Mouse (Mus musculus) embryonic fibroblast, embryonic 13.5 days (primary cell): ENCODE measurements around the gene Fbxl20.

ENCODE experiments used
- CTCF ChIP-seq: IDR thresholded peaks from 2 replicates; pipeline ENCODE4 v1.5.1; 2011; ENCODE audit warnings: mild to moderate bottlenecking, control low read depth, low read length, moderate library complexity, borderline replicate concordance; ENCODE audit not compliant: insufficient read depth
- POLR2A ChIP-seq: IDR thresholded peaks from 2 replicates; pipeline ENCODE4 v1.6.1; 2011; ENCODE audit warnings: low read depth, mild to moderate bottlenecking, control low read depth, low read length, moderate library complexity

DNA sequence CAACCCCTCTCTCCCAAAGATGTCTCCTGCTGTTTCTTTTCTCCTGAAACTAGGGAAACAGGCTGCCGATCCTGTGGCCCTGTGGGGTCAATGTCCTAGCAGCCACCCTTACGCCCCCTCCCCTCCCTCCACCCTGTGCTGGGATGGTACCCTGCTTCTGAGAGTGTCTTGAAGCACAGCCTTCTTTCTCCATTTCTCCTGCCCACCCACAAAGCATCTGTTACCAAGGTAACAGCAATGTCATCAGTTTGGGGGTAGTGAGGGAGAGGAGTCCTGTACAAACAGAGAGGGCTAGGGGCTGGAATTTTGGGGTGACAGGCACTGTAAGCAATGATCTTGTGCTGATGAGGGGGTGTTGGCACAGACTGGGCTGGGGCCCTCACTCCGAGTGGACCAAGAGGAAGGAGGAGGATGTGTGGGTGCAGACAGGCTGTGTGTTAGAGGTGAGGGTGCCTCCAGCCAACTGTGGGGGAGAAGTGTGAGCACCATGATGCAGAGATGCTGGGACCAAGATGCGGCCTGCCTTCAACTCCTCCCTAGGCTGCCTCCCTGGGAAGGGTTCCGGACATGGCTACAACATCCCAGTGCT lies 90.0 kb downstream of the Fbxl20 start:
- TF ChIP-seq POLR2A: no peak
- no peak for TF ChIP-seq CTCF
